In the genomic region with DNA sequence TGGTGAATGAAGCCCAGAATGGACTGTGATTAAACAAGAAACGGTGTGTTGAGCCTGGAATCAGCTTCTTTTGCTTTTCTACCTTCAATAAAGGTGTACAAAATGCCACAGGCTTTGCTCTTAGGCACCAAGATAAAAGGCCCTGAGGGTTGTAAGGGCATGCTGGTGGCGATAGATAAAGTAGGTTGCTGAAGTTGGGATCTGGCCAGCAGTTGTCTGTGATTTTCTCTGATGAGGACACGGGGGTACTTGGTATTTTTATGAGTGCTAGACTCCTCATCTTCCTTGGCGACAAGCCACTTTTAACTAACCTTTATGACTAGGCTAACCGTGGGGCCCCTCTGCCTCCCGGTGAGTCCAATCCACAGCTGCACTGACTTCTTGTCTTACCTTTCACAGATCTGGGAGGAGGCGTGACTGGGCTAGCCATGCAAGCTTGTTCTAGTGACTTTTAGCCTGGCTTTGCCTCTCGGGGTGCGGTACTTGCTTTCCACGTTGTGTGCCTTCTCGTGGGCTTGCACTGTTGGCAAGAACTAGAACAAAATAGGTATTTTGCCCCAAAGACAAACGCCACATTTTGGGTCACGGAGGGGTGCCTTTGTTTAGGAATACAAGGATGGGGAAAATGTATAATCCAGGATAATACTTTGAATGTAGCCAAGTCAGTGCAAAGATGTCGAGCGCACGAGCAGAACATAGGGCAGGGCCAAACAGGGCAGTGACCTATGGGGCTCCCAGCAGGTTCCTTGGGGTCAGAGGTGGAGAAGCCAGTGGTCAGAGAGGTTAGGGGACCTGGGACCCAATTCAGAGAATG, we compare ENCODE assay signal across 7 mouse cellular contexts. TPM values are rescaled to one million over a fixed set of nuclear protein-coding genes. Genes with fewer than 3 reads are reported as not detected.
DNase-seq lines count a peak whose midpoint lies in the region; ATAC-seq and TF ChIP-seq lines count a peak whose summit lies in the region.

No protein-coding gene starts in this region.

- peak overlapping the region; percentile 59 for H3K27ac ChIP-seq in liver, adult 2 months (replicated peaks; ENCODE audit: insufficient read depth, low read depth, low read length)
- peak overlapping the region; percentile 62 for H3K27ac ChIP-seq in cortical plate, adult 2 months (ENCODE audit: insufficient read depth, low read length)
- H3K27ac ChIP-seq in hindbrain, embryonic 13.5 days, result no peak overlapping the region
- H3K27ac ChIP-seq in midbrain, embryonic 16.5 days (ENCODE audit: low read length), result no peak overlapping the region

- no peaks in the 10 kb centered on the region for H3K9me3 ChIP-seq in hindbrain, embryonic 13.5 days
- H3K9me3 ChIP-seq in midbrain, embryonic 16.5 days (replicated peaks; ENCODE audit: control insufficient read depth, low read length, poor library complexity, severe bottlenecking), result no peaks in the 10 kb centered on the region

- peak overlapping the region; percentile 90 for H3K4me2 ChIP-seq in hindbrain, embryonic 13.5 days
- H3K4me2 ChIP-seq in midbrain, embryonic 16.5 days (ENCODE audit: low read length), result peak overlapping the region; percentile 96

- intact Hi-C loops in left cerebral cortex, postnatal 4 days (cut with DNase I), result loop anchor here (10.0 kb wide), 1 partner anchor 99 kb away; no protein-coding TSS in a partner anchor

- peaks cover 1% of the 10 kb centered on the region; the same call in 1 of the 2 replicates for H3K36me3 ChIP-seq in liver, adult 2 months (ENCODE audit: control insufficient read depth, insufficient read depth, low read length)
- H3K36me3 ChIP-seq in hindbrain, embryonic 13.5 days, result peaks cover 6% of the 10 kb centered on the region; the same call in 1 of the 2 replicates
- H3K36me3 ChIP-seq in midbrain, embryonic 16.5 days (ENCODE audit: control insufficient read depth, insufficient read depth, low read length), result no peaks in the 10 kb centered on the region

- H3K4me1 ChIP-seq in liver, adult 2 months (ENCODE audit: control insufficient read depth, insufficient read depth, low read length), result peaks cover 7% of the 10 kb centered on the region
- H3K4me1 ChIP-seq in cortical plate, adult 2 months (ENCODE audit: control insufficient read depth, insufficient read depth, low read length), result peaks cover 9% of the 10 kb centered on the region; the same call in 1 of the 2 replicates
- peaks cover 56% of the 10 kb centered on the region for H3K4me1 ChIP-seq in hindbrain, embryonic 13.5 days (replicated peaks)
- H3K4me1 ChIP-seq in midbrain, embryonic 16.5 days (ENCODE audit: control insufficient read depth, insufficient read depth, low read length), result peaks cover 32% of the 10 kb centered on the region

- peak overlapping the region; percentile 90 for H3K9ac ChIP-seq in liver, adult 2 months (ENCODE audit: low read depth, low read length)
- peak overlapping the region; percentile 88 for H3K9ac ChIP-seq in hindbrain, embryonic 13.5 days
- peak overlapping the region; percentile 72 for H3K9ac ChIP-seq in midbrain, embryonic 16.5 days (ENCODE audit: low read depth, low read length)

- no peaks in the 10 kb centered on the region for H3K27me3 ChIP-seq in liver, adult 2 months (ENCODE audit: control insufficient read depth, insufficient read depth, low read length)
- H3K27me3 ChIP-seq in hindbrain, embryonic 13.5 days, result peaks cover 20% of the 10 kb centered on the region; the same call in 1 of the 2 replicates
- peaks cover 4% of the 10 kb centered on the region; the same call in 1 of the 2 replicates for H3K27me3 ChIP-seq in midbrain, embryonic 16.5 days (ENCODE audit: control insufficient read depth, insufficient read depth, low read depth, low read length)

- no peaks in the 10 kb centered on the region for H3K79me2 ChIP-seq in liver, adult 2 months (ENCODE audit: control insufficient read depth, insufficient read depth, low read length)

- peak overlapping the region; percentile 69 for H3K4me3 ChIP-seq in liver, adult 2 months (ENCODE audit: insufficient read depth, low read depth, low read length)
- H3K4me3 ChIP-seq in cortical plate, adult 2 months (ENCODE audit: insufficient read depth, low read length), result peak overlapping the region; percentile 99
- peak overlapping the region; percentile 85 for H3K4me3 ChIP-seq in hindbrain, embryonic 13.5 days
- peak overlapping the region; percentile 77 for H3K4me3 ChIP-seq in midbrain, embryonic 16.5 days (ENCODE audit: low read depth, low read length)

- no peak for TF ChIP-seq CTCF in liver, adult 2 months (IDR thresholded peaks at IDR 0.05; ENCODE audit: low read depth, low read length)
- no peak for TF ChIP-seq CTCF in cortical plate, adult 2 months (IDR thresholded peaks at IDR 0.05; ENCODE audit: extremely low read depth, insufficient read depth, low read length)

- peak; percentile 62 for DNase-seq in liver, adult 2 months (ENCODE audit: extremely low read depth, low read depth, low spot score)
- DNase-seq in liver, result no peak
- no peak for DNase-seq in left cerebral cortex, postnatal 4 days
- no peak for DNase-seq in layer of hippocampus, adult 11-12 months (ENCODE audit: low spot score)

- ATAC-seq in hindbrain, embryonic 13.5 days (ENCODE audit: low FRiP score), result no peak; the same call in 1 of the 2 replicates
- no peak; the same call in 1 of the 2 replicates for ATAC-seq in midbrain, embryonic 16.5 days

- TF ChIP-seq POLR2A in liver, adult 2 months (IDR thresholded peaks at IDR 0.05; ENCODE audit: extremely low read depth, insufficient read depth, low read length), result no peak
- TF ChIP-seq POLR2A in cortical plate, adult 2 months (IDR thresholded peaks at IDR 0.05; ENCODE audit: extremely low read depth, insufficient read depth, low read length), result no peak

- 25% methylated on average over 16 of the region's 16 CpGs for WGBS in liver, adult 2 months
- 36% methylated on average over 16 of the region's 16 CpGs for WGBS in hindbrain, embryonic 13.5 days
- 22% methylated on average over 16 of the region's 16 CpGs for WGBS in midbrain, embryonic 16.5 days

RNA-seq across cellular contexts. Expression of a gene that starts 0.9 kb away (rescaled TPM):
- total RNA-seq in liver, adult 2 months (2014; rRNA removed), result 1.1 TPM in 2 replicates
- polyA plus RNA-seq in liver, adult 2 months (2012; rRNA removed), result 6.6 and 6.8 TPM in 2 replicates
- 119 and 124 TPM in 2 replicates for polyA plus RNA-seq in cortical plate, adult 2 months (2012; rRNA removed)
- polyA plus RNA-seq in hindbrain, embryonic 13.5 days (2015; fragmentation: Nextera tagmentation; extraction: Ambion mirVana), result 20.3 and 23.3 TPM in 2 replicates
- polyA plus RNA-seq in midbrain, embryonic 16.5 days (2015; fragmentation: Nextera tagmentation; extraction: Ambion mirVana), result 11.3 and 12.4 TPM in 2 replicates
- 10 to 100 TPM; 42.7 to 50.6 TPM for total RNA-seq in left cerebral cortex, postnatal 4 days (2021)

Comparison
In these comparisons a context has a peak if more than half of its experiments do, and no peak if none do; other contexts are left out.
1. H3K27ac ChIP-seq: peak in liver, adult 2 months (single experiment) and cortical plate, adult 2 months (single experiment); none in hindbrain, embryonic 13.5 days (single experiment) and midbrain, embryonic 16.5 days (single experiment).
2. Peak in every context shown above with its lines, with median percentiles within 50 percentile points of each other: H3K4me3 ChIP-seq and H3K9ac ChIP-seq.